Mouse (Mus musculus) olfactory bulb, adult 2 months (tissue): Measurements from ENCODE around the gene Smurf1.

Experiments used
- CTCF ChIP-seq: fragments of 200-500 bp; IDR thresholded peaks from 2 replicates; pipeline ENCODE4 v1.5.1; 2012; ENCODE audit warnings: low read depth, mild to moderate bottlenecking, low read length, moderate library complexity; ENCODE audit not compliant: insufficient read depth
- POLR2A ChIP-seq: fragments of 200-500 bp; IDR thresholded peaks from 2 replicates; pipeline ENCODE4 v1.6.1; 2012; ENCODE audit warnings: mild to moderate bottlenecking, low read depth, low read length, moderate library complexity; ENCODE audit not compliant: insufficient read depth

- TF ChIP-seq CTCF (no peak), POLR2A (no peak)
Measured at GRCm38 (mm10) chr5:144912519-144913310, 52.9 kb downstream of the Smurf1 start.
